Mouse (Mus musculus) ES-E14 (cell line): ENCODE results near the gene Adprhl1.

Experiments
- HCFC1 ChIP-seq: IDR thresholded peaks from 2 replicates; pipeline ENCODE4 v1.6.1; 2012; ENCODE audit warnings: low read length, inconsistent platforms, borderline replicate concordance; ENCODE audit not compliant: insufficient read depth
- ZC3H11A ChIP-seq: IDR thresholded peaks from 2 replicates; pipeline ENCODE4 v1.6.1; 2012; ENCODE audit warnings: low read depth, mild to moderate bottlenecking, inconsistent platforms, low read length, borderline replicate concordance

GRCm38 (mm10) chr8:13177173-13177852 lies 76.6 kb downstream of the Adprhl1 start:
- TF ChIP-seq ZC3H11A (no peak), HCFC1 (no peak)
